Mouse (Mus musculus) lung, embryonic 16.5 days (tissue): ENCODE results near the gene Fam122a. TPM values are rescaled to one million over a fixed set of nuclear protein-coding genes. Genes with fewer than 3 reads are reported as not detected.

Source experiments
- ATAC-seq: fragments of 200-750 bp; cut with Nextera tagmentation; 2 replicates; pipeline ENCODE4 v1.8.0; 2017; ENCODE audit warnings: low read depth, mild to moderate bottlenecking, moderate library complexity
- H3K27ac ChIP-seq: fragments of 300-500 bp; sonication (generic); 2 replicates; pipeline ENCODE4 v1.5.1; 2014; ENCODE audit warnings: mild to moderate bottlenecking, control low read depth, low read length
- H3K27me3 ChIP-seq: fragments of 300-500 bp; sonication (generic); 2 replicates; pipeline ENCODE4 v1.6.1; 2014; ENCODE audit warnings: low read depth, low read length, mixed read lengths; ENCODE audit not compliant: control insufficient read depth, insufficient read depth
- H3K36me3 ChIP-seq: fragments of 300-500 bp; sonication (generic); 2 replicates; pipeline ENCODE4 v1.6.1; 2014; ENCODE audit warnings: low read length; ENCODE audit not compliant: control insufficient read depth, insufficient read depth
- H3K4me1 ChIP-seq: fragments of 300-500 bp; sonication (generic); replicated peaks from 2 replicates; pipeline ENCODE4 v1.6.1; 2014; ENCODE audit warnings: low read length, mixed read lengths; ENCODE audit not compliant: control insufficient read depth, insufficient read depth
- H3K4me2 ChIP-seq: fragments of 300-500 bp; sonication (generic); 2 replicates; pipeline ENCODE4 v1.6.1; 2014; ENCODE audit warnings: low read depth, low read length, control low read depth
- H3K4me3 ChIP-seq: fragments of 300-500 bp; sonication (generic); 2 replicates; pipeline ENCODE4 v1.5.1; 2014; ENCODE audit warnings: mild to moderate bottlenecking, low read length, control low read depth
- H3K9ac ChIP-seq: fragments of 300-500 bp; sonication (generic); 2 replicates; pipeline ENCODE4 v1.6.1; 2014; ENCODE audit warnings: low read length, control low read depth
- H3K9me3 ChIP-seq: fragments of 300-500 bp; sonication (generic); 2 replicates; pipeline ENCODE4 v1.6.1; 2016; ENCODE audit warnings: low read length; ENCODE audit not compliant: control insufficient read depth
- WGBS: fragments of 180-500 bp; shearing (Covaris S2); extraction: QIAGEN DNeasy Blood & Tissue Kit; methylation state at CpG from one replicate; pipeline ENCODE4 v1.1.7; 2014; 5-methylcytosine and 5-hydroxymethylcytosine counted together
- polyA plus RNA-seq: library from polyadenylated mRNA; unstranded; fragments of >200 nt; fragmentation: Nextera tagmentation; extraction: Ambion mirVana; gene quantifications from 2 replicates; pipeline ENCODE4 v1.2.1, GENCODE M21; 2015

Fam122a gene
- polyA plus RNA-seq, 1 experiment from 2014 or later: 39.2 TPM

DNA sequence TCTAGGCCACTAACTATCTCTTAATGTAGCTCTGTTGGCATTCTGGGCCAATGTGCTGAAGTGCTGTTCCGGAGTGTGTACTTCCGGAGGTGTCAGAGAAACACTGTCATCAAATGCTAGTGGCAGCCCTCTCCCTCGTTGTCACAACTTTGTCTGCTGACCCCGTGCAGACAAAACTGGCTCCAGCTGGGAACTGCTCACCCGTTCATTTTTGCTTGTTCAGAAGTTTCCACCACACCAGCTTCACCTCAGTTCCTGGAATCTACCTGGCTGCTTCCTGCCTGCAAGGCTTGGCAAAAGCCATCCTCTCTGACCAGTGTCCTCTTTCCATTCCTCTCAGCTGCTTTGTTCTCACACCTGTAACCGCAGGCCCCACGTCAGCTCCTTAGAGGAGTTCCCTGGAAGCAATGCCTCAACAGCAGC lies 50.4 kb downstream of the Fam122a start:
- Histone ChIP-seq H3K27me3 (no peaks in the 10 kb centered on the region), H3K4me2 (no peak overlapping the region), H3K4me1 (no peaks in the 10 kb centered on the region), H3K9me3 (no peaks in the 10 kb centered on the region), H3K36me3 (no peaks in the 10 kb centered on the region), H3K9ac (no peak overlapping the region), H3K27ac (no peak overlapping the region), H3K4me3 (no peak overlapping the region)
- no peak for ATAC-seq
- 46% methylated on average over 7 of the region's 7 CpGs for WGBS

Other genes starting within 250 kb of the Fam122a start
- 45.9 and 47.5 TPM in 2 replicates for gene Fxn, start 196.8 kb downstream of the Fam122a start, polyA plus RNA-seq
- 3.8 TPM in 2 replicates for gene Pip5k1b, start 78.5 kb upstream of the Fam122a start, polyA plus RNA-seq
- gene Tmem252, start 196.7 kb upstream of the Fam122a start, polyA plus RNA-seq: 3.3 and 3.6 TPM in 2 replicates